Mouse (Mus musculus): ENCODE data around the gene Cyb5d2. TPM values are rescaled to one million over a fixed set of nuclear protein-coding genes. Genes with fewer than 3 reads are reported as not detected.
"Not testable (repeated sequence)": the region's sequence is repeated elsewhere in the genome, so short reads cannot be mapped to it uniquely, and the experiment has no call there.

Cyb5d2 gene
- polyA plus RNA-seq, 1 experiment from 2014 or later, result 4.1 TPM

DNA sequence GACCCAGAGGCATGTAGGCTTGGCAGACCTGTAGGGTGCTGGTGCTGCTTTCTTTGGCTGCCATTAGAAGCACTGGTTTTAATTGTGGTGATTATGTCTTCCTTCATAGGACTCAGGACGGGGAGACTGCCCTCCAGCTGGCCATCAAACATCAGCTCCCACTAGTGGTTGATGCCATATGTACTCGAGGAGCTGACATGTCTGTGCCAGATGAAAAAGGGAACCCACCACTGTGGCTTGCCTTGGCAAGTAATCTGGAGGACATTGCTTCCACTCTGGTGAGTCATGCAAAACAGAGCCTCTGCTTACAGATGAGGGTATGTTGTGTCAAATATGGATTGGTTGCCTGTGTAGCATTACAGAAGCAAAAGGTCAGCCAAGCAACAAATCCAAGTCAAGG, 44.0 kb downstream of the Cyb5d2 start:
- H3K4me1 ChIP-seq (ENCODE audit: insufficient read depth), result no peaks in the 10 kb centered on the region
- no peak for DNase-seq
- H3K9me3 ChIP-seq (ENCODE audit: low read length), result no peaks in the 10 kb centered on the region
- no peak for TF ChIP-seq EP300 (IDR thresholded peaks at IDR 0.05; ENCODE audit: low read depth)
- TF ChIP-seq CTCF (IDR thresholded peaks at IDR 0.05; ENCODE audit: low read depth), result peak; percentile 43
- no peak overlapping the region for H3K27ac ChIP-seq (ENCODE audit: low read depth)
- H3K36me3 ChIP-seq (replicated peaks; ENCODE audit: insufficient read depth, low read length), result peaks cover 93% of the 10 kb centered on the region
- H3K27me3 ChIP-seq (ENCODE audit: insufficient read depth, low read length), result no peaks in the 10 kb centered on the region
- no peak overlapping the region for H3K9ac ChIP-seq (replicated peaks)
- H3K4me3 ChIP-seq (ENCODE audit: low read depth, low read length), result no peak overlapping the region
- ATAC-seq, result no peak
- 34% methylated on average over 2 of the region's 2 CpGs for WGBS (ENCODE audit: insufficient replicate concordance)
- H3K4me2 ChIP-seq (ENCODE audit: low read depth, low read length), result no peak overlapping the region

DNA sequence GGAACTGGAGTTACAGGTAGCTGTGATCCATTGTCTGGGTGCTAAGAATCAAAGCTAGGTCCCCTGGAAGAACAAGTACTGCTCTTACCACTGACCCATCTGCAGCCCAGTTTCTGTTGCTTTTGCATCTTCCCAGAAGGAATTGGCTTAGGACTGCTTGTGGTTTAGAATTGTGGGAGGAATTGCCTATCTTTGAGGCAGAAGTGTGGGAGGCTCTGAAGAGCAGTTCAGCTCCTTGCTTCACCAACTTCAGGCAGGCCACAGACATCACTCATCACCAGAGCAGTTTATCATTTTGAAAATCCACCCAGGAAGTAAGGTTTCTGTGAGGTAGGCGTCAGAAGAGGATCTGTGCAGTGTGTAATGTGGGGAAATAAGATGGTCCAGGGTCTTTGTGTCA, 56.9 kb downstream of the Cyb5d2 start:
- WGBS (ENCODE audit: insufficient replicate concordance), result 71% methylated on average over 1 of the region's 1 CpGs
- H3K9ac ChIP-seq (replicated peaks), result 0 out of 2 replicates have a peak overlapping the region, but pooled peaks have one; percentile 18
- no peak for TF ChIP-seq CTCF (IDR thresholded peaks at IDR 0.05; ENCODE audit: low read depth)
- TF ChIP-seq EP300 (IDR thresholded peaks at IDR 0.05; ENCODE audit: low read depth), result no peak
- no peak overlapping the region for H3K4me3 ChIP-seq (ENCODE audit: low read depth, low read length)
- H3K36me3 ChIP-seq (replicated peaks; ENCODE audit: insufficient read depth, low read length), result peaks cover 41% of the 10 kb centered on the region
- DNase-seq (no peak), ATAC-seq (no peak)
- peak overlapping the region; percentile 29 for H3K27ac ChIP-seq (ENCODE audit: low read depth)
- no peaks in the 10 kb centered on the region for H3K9me3 ChIP-seq (ENCODE audit: low read length)
- no peak overlapping the region for H3K4me2 ChIP-seq (ENCODE audit: low read depth, low read length)
- H3K27me3 ChIP-seq (ENCODE audit: insufficient read depth, low read length), result no peaks in the 10 kb centered on the region
- no peaks in the 10 kb centered on the region for H3K4me1 ChIP-seq (ENCODE audit: insufficient read depth)

DNA sequence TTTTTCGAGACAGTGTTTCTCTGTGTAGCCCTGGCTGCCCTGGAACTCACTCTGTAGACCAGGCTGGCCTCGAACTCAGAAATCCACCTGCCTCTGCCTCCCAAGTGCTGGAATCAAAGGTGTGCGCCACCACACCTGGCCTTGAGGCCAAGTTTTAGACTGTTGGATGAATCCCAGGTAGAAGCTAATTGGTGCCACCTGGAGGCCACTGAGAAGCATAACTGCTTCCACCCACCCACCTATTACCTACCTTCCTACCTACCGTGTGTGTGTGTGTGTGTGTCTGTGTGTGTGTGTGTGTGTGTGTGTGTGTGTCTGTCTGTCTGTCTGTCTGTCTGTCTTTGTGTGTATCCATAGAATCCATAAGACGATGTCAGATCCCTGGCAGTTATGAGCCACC, 58.4 kb downstream of the Cyb5d2 start:
- H3K27ac ChIP-seq (ENCODE audit: low read depth); ATAC-seq; H3K4me1 ChIP-seq (ENCODE audit: insufficient read depth); H3K4me3 ChIP-seq (ENCODE audit: low read depth, low read length); H3K27me3 ChIP-seq (ENCODE audit: insufficient read depth, low read length); DNase-seq; H3K9ac ChIP-seq (replicated peaks); H3K9me3 ChIP-seq (ENCODE audit: low read length); H3K4me2 ChIP-seq (ENCODE audit: low read depth, low read length): not testable (repeated sequence)
- TF ChIP-seq CTCF (IDR thresholded peaks at IDR 0.05; ENCODE audit: low read depth), result peak; percentile 59
- H3K36me3 ChIP-seq (replicated peaks; ENCODE audit: insufficient read depth, low read length), result peaks cover 41% of the 10 kb centered on the region
- 87% methylated on average over 5 of the region's 5 CpGs for WGBS (ENCODE audit: insufficient replicate concordance)

DNA sequence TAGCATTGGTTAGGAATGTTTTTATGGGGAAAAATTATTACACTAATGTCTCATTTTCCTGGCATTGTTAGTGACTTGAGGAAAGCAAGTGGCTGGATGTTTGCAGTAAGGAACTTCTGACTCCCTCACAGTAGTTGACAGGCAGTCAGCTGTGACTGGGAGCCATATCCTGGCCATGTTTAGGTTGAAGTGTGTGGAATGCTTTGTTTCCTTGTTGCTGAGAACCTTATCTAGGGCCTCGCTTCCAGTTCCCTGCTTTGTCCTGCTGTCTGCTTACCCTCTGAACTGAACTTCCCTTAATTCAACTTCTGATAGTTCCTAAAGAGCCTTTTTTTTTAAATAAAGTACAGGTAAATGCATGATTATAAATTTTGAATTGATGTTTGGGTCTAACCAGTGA, 59.6 kb downstream of the Cyb5d2 start:
- no peak overlapping the region for H3K4me3 ChIP-seq (ENCODE audit: low read depth, low read length)
- DNase-seq (no peak), ATAC-seq (no peak)
- H3K4me2 ChIP-seq (ENCODE audit: low read depth, low read length), result no peak overlapping the region
- H3K27me3 ChIP-seq (ENCODE audit: insufficient read depth, low read length), result no peaks in the 10 kb centered on the region
- TF ChIP-seq EP300 (IDR thresholded peaks at IDR 0.05; ENCODE audit: low read depth) (no peak), CTCF (IDR thresholded peaks at IDR 0.05; ENCODE audit: low read depth) (no peak)
- H3K4me1 ChIP-seq (ENCODE audit: insufficient read depth), result no peaks in the 10 kb centered on the region
- WGBS (ENCODE audit: insufficient replicate concordance), result 56% methylated on average over 1 of the region's 1 CpGs
- H3K9ac ChIP-seq (replicated peaks), result no peak overlapping the region
- H3K36me3 ChIP-seq (replicated peaks; ENCODE audit: insufficient read depth, low read length), result peaks cover 49% of the 10 kb centered on the region
- no peak overlapping the region for H3K27ac ChIP-seq (ENCODE audit: low read depth)
- H3K9me3 ChIP-seq (ENCODE audit: low read length), result no peaks in the 10 kb centered on the region

DNA sequence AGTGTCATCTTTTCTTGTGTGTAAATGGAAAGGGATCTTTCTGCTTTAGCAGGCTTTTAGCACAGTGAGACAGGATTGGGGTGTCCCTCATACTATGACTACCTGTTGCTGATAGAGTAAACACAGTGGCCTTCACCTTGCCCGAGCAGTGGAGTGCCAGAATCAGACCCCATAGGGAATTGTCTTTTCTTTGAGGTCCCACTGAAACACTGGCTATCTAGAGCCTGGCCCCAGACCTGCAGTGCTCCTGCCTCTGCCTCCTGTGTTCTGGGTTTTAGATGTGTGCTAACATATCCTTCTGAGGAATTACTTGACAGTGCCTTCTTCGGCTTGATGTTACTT, 60.5 kb downstream of the Cyb5d2 start:
- WGBS (ENCODE audit: insufficient replicate concordance), result 74% methylated on average over 2 of the region's 2 CpGs
- TF ChIP-seq EP300 (IDR thresholded peaks at IDR 0.05; ENCODE audit: low read depth), result no peak
- Histone ChIP-seq H3K4me3 (ENCODE audit: low read depth, low read length) (no peak overlapping the region), H3K4me1 (ENCODE audit: insufficient read depth) (no peaks in the 10 kb centered on the region), H3K27ac (ENCODE audit: low read depth) (no peak overlapping the region), H3K9me3 (ENCODE audit: low read length) (no peaks in the 10 kb centered on the region), H3K36me3 (replicated peaks; ENCODE audit: insufficient read depth, low read length) (peaks cover 56% of the 10 kb centered on the region), H3K9ac (replicated peaks) (no peak overlapping the region), H3K27me3 (ENCODE audit: insufficient read depth, low read length) (no peaks in the 10 kb centered on the region), H3K4me2 (ENCODE audit: low read depth, low read length) (no peak overlapping the region)
- no peak for ATAC-seq
- no peak for DNase-seq

DNA sequence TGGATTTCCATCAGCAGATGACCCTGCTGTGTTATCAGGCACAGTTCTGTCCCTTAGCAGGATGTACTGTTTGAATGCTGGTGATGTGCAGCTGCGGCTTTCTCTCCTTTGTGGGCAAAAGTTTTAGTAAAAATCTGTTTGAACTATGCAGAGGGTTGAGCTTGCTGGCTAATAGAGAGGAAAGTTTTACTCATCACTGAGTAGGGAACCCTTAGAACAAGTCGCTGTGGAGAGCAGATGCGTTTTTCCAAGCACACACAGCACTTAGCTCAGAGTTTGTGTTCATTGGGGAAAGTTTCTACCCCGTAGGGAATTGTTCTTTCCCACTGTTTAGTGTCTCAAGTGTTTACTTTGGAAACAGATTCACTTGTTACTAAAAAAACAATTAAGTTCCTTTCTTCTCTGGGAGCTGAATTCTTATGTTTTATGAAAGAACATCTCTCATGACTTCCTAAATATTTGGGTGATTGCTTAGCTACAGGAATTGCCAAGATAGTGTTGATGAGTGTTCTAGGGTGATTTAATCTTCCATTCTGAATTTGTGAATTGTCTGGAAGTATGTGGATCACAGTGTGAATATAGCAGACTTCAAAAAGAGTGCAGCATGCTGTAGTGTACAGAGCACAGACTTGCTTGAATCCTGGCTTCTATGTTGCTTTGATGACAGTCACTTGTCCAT, 61.0 kb downstream of the Cyb5d2 start:
- no peak overlapping the region for H3K27ac ChIP-seq (ENCODE audit: low read depth)
- WGBS (ENCODE audit: insufficient replicate concordance), result 83% methylated on average over 4 of the region's 4 CpGs
- no peak overlapping the region for H3K4me2 ChIP-seq (ENCODE audit: low read depth, low read length)
- DNase-seq (no peak), ATAC-seq (no peak)
- no peak for TF ChIP-seq EP300 (IDR thresholded peaks at IDR 0.05; ENCODE audit: low read depth)
- TF ChIP-seq CTCF (IDR thresholded peaks at IDR 0.05; ENCODE audit: low read depth), result no peak
- no peaks in the 10 kb centered on the region for H3K9me3 ChIP-seq (ENCODE audit: low read length)
- H3K36me3 ChIP-seq (replicated peaks; ENCODE audit: insufficient read depth, low read length), result peaks cover 57% of the 10 kb centered on the region
- no peaks in the 10 kb centered on the region for H3K4me1 ChIP-seq (ENCODE audit: insufficient read depth)
- no peak overlapping the region for H3K9ac ChIP-seq (replicated peaks)
- no peaks in the 10 kb centered on the region for H3K27me3 ChIP-seq (ENCODE audit: insufficient read depth, low read length)
- H3K4me3 ChIP-seq (ENCODE audit: low read depth, low read length), result no peak overlapping the region

DNA sequence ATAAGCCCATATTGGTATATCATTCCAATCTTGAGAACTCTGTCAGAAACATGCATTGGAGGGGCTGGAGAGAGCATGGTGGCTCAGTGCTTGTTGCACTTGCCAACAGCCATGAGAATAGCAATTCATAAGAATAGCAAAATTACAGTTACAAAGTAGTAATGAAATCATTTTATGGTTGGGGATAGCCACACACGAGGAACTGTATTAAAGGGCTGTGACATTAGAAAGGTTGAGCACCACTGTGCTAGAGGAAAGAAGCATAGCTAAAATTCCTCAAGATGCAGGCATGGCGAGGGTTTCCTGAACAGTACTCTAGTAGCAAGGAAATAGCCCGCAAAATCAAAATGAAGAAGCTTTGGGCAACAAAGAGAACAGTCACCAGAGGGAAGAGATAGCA, 62.2 kb downstream of the Cyb5d2 start:
- Histone ChIP-seq H3K9me3 (ENCODE audit: low read length) (no peaks in the 10 kb centered on the region), H3K9ac (replicated peaks) (no peak overlapping the region), H3K27ac (ENCODE audit: low read depth) (no peak overlapping the region), H3K4me3 (ENCODE audit: low read depth, low read length) (no peak overlapping the region), H3K27me3 (ENCODE audit: insufficient read depth, low read length) (no peaks in the 10 kb centered on the region), H3K36me3 (replicated peaks; ENCODE audit: insufficient read depth, low read length) (peaks cover 65% of the 10 kb centered on the region), H3K4me2 (ENCODE audit: low read depth, low read length) (no peak overlapping the region), H3K4me1 (ENCODE audit: insufficient read depth) (no peaks in the 10 kb centered on the region)
- no peak for ATAC-seq
- TF ChIP-seq CTCF (IDR thresholded peaks at IDR 0.05; ENCODE audit: low read depth), result no peak
- no peak for TF ChIP-seq EP300 (IDR thresholded peaks at IDR 0.05; ENCODE audit: low read depth)
- 82% methylated on average over 3 of the region's 3 CpGs for WGBS (ENCODE audit: insufficient replicate concordance)
- DNase-seq, result no peak

Other genes with a start within 250 kb of the Cyb5d2 start
- 1.8 and 1.9 TPM in 2 replicates for gene Spns3, start 245.6 kb downstream of the Cyb5d2 start, polyA plus RNA-seq (2015; fragmentation: Nextera tagmentation; extraction: Ambion mirVana)
- gene Ube2g1, start 188.9 kb downstream of the Cyb5d2 start, polyA plus RNA-seq (2015; fragmentation: Nextera tagmentation; extraction: Ambion mirVana), result 28.1 and 28.6 TPM in 2 replicates
- 3.8 and 5.0 TPM in 2 replicates for gene Ankfy1, start 106.1 kb downstream of the Cyb5d2 start, polyA plus RNA-seq (2015; fragmentation: Nextera tagmentation; extraction: Ambion mirVana)
- gene Zzef1, start 84 bp upstream of the Cyb5d2 start, polyA plus RNA-seq (2015; fragmentation: Nextera tagmentation; extraction: Ambion mirVana), result 3.0 and 3.5 TPM in 2 replicates
- 13.5 and 14.6 TPM in 2 replicates for gene Atp2a3, start 165.0 kb upstream of the Cyb5d2 start, polyA plus RNA-seq (2015; fragmentation: Nextera tagmentation; extraction: Ambion mirVana)
- gene P2rx1, start 203.0 kb upstream of the Cyb5d2 start, polyA plus RNA-seq (2015; fragmentation: Nextera tagmentation; extraction: Ambion mirVana), result 7.0 and 7.9 TPM in 2 replicates
- 0.76 and 0.78 TPM in 2 replicates for gene Camkk1, start 222.9 kb upstream of the Cyb5d2 start, polyA plus RNA-seq (2015; fragmentation: Nextera tagmentation; extraction: Ambion mirVana)

All from liver, postnatal 0 days (tissue).